Mouse (Mus musculus): ENCODE results near the gene Rnf167.

The Rnf167 gene

DNA sequence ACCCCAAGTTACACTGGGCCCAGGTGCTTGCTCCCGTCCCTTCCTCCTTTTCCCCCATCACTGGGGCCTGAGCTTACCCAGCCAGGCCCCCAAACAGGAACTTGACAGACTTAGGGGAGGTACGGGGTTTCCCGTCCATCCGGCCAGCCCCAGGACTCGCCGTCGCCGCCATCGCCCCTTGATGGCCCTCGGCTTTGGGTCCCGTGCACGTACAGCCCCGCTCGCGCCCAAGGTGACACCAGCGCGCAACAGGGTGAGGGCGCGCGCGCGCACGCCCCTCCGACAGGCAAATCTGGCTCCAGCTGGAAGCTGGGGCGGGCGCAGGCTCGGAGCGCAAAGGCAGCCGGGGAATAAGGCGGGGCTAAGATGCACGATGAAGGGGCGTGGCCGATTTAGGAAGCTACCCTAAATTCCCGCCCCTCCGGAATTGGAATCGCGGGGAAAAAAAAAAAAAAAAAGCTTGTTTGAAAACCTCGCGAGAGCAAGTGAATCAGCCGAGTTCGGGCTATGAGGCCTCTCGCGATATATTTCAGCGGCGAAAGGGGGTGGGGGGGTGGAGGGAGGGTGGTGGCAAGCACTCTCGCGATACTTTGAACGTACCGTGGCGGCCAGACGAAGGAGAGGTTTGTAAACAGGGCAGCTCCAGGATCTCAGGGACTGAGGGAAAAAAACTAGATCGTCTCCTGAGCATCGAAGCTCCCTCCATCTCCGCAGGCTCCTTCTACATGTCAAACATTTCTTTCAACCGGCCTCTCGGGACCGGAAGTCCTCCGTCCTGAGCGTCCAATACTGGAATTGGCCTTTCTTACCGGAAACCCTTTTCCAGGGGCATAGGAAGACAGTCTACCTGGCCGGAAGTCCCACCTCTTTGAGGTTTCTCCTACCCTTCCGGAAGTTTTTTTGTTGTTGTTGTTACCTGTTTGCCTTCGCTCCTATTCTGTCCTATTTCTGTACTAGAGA is at the start of gene Rnf167, which contains the start of gene Slc25a11:
Gene Rnf167, plus strand, starts transcription at position 545 of the 960 bp plus-strand sequence.
Gene Slc25a11, minus strand, starts transcription at position 789 of the 960 bp plus-strand sequence.
- in situ Hi-C loops (cut with MboI; ENCODE audit: low sequenced_read_pairs), result no loop called here

GRCm38 (mm10) chr11:70597301-70597700 is 49.7 kb upstream of the Rnf167 start:
- in situ Hi-C loops (cut with MboI; ENCODE audit: low sequenced_read_pairs), result no loop called here

GRCm38 (mm10) chr11:70598451-70598953 is 48.5 kb upstream of the Rnf167 start:
- in situ Hi-C loops (cut with MboI; ENCODE audit: low sequenced_read_pairs), result no loop called here

DNA sequence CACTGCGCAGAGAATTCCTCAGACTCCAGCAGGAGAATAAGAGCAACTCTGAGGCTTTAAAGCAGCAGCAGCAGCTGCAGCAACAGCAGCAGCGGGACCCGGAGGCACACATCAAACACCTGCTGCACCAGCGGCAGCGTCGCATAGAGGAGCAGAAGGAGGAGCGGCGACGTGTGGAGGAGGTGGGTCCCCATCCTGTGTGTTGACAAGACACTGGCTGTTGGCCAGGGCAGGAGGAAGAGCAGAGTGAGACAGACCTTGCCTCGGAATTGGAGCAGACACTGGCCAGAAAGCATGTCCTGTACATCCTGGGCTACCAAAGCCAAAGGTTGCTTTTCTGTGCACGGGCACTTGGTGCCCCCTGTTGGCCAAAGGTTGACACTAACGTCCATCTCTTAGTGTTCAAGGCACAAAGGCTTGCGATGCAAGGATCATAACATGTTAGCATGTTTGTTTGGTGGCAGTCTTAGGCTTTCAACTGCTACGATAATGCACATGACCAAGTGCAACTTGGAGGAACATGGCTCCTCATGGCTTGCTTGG is 41.9 kb upstream of the Rnf167 start:
- in situ Hi-C loops (cut with MboI; ENCODE audit: low sequenced_read_pairs), result loop anchor here (5.0 to 10.0 kb wide), 2 partner anchors 88 to 190 kb away; partner anchors contain the start of genes Gltpd2 and Pelp1

DNA sequence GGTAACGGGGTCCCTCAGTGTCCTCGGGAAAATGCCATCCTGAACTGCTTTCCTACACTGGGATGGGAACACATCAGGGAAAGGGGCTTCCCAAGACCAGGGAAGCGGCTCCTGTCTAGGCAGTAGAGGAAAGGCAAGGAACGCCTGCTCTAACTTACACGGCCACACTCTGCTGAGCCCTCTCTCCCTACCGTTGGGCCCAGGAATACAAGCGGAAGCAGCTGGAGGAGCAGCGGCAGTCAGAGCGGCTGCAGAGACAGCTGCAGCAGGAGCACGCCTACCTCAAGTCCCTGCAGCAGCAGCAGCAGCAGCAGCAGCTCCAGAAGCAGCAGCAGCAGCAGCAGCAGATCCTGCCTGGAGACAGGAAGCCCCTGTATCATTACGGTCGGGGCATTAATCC is 40.3 kb upstream of the Rnf167 start:
- in situ Hi-C loops (cut with MboI; ENCODE audit: low sequenced_read_pairs), result loop anchor here (5.0 to 10.0 kb wide), 2 partner anchors 89 to 192 kb away; partner anchors contain the start of genes Gltpd2 and Pelp1

- in situ Hi-C loops (cut with MboI; ENCODE audit: low sequenced_read_pairs), result loop anchor here (5.0 to 10.0 kb wide), 2 partner anchors 90 to 193 kb away; partner anchors contain the start of genes Gltpd2 and Pelp1
Measured at GRCm38 (mm10) chr11:70607611-70608010, 39.4 kb upstream of the Rnf167 start.

DNA sequence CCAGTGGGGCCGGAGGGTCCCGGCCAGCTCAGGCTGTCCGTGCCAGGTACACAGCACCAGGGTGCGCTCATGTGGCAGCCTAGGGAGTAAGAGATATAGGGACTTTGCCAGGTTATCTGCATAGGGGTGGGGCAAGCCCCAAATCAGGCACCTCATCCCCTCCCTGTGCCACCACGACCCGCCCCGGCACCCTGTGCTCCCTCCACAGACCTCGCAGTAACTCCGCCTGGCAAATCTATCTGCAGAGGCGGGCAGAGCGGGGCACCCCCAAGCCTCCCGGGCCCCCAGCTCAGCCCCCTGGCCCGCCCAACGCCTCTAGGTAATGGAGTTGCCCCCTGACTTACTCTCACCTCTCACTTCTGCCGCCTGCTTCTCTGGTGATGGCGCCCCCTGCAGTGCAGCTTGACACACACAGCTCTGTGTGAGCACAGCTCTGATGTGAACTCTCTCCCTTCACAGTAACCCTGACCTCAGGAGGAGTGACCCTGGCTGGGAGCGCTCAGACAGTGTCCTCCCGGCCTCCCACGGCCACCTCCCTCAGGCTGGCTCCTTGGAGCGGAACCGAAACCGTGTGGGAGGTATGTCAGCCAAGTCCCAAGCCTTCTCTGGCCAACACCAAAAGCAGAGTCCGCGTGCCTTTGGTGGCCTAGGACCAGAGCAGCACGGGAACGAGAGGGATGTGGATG is 38.5 kb upstream of the Rnf167 start:
- in situ Hi-C loops (cut with MboI; ENCODE audit: low sequenced_read_pairs), result loop anchor here (5.0 to 10.0 kb wide), 2 partner anchors 91 to 194 kb away; partner anchors contain the start of genes Gltpd2 and Pelp1

DNA sequence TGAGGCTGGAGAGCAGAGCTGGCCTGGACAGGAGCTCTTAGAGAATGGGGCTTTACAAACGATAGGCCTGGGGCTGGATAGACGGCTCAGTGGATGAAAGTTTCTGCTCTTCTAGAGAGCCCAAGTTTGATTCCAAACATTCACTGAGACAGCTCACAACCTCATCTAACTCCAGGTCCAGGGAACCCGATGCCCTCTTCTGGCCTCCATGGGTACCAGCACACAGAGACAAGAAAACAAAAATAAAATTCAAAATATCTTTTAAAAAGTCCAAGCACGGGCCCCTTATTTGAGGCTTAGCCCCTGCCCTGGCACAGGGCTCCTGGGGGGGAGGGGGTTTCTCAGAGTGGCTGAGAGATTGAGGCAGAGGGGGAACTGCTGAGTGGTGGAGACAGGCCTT is 36.3 kb upstream of the Rnf167 start:
- in situ Hi-C loops (cut with MboI; ENCODE audit: low sequenced_read_pairs), result no loop called here

- in situ Hi-C loops (cut with MboI; ENCODE audit: low sequenced_read_pairs), result no loop called here
Measured at GRCm38 (mm10) chr11:70612505-70612904, 34.5 kb upstream of the Rnf167 start.

GRCm38 (mm10) chr11:70615074-70615473 is 32.0 kb upstream of the Rnf167 start:
- in situ Hi-C loops (cut with MboI; ENCODE audit: low sequenced_read_pairs), result no loop called here

- in situ Hi-C loops (cut with MboI; ENCODE audit: low sequenced_read_pairs), result no loop called here
Measured at GRCm38 (mm10) chr11:70615516-70616093, 31.4 kb upstream of the Rnf167 start, which contains the start of gene 4930544D05Rik. Gene 4930544D05Rik (plus strand): TSS chr11:70615848.

DNA sequence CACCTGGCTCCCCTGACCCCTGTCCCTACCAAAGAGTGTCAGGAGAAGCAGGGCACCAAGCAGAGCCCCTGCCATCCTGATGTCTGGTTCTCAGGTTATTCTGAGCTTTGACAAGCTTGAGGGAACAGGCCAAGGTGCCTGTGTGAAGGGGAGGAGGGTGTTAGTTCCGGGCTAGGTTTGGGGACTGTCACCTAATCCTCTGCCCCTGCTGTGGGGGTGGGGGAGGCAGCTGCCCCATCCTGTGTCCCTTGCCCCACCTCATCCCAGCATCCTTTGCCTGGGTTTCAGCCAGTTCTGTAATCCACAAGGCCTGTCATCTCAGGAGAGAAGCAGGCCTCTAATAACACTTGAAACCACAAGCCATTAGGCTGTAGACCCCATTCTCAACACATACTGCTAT is 27.9 kb upstream of the Rnf167 start, which contains the start of gene Chrne:
Gene Chrne, minus strand, starts transcription at position 116 of the 400 bp plus-strand sequence.
- in situ Hi-C loops (cut with MboI; ENCODE audit: low sequenced_read_pairs), result no loop called here

- in situ Hi-C loops (cut with MboI; ENCODE audit: low sequenced_read_pairs), result no loop called here
Measured at GRCm38 (mm10) chr11:70621972-70622814, 24.8 kb upstream of the Rnf167 start.

DNA sequence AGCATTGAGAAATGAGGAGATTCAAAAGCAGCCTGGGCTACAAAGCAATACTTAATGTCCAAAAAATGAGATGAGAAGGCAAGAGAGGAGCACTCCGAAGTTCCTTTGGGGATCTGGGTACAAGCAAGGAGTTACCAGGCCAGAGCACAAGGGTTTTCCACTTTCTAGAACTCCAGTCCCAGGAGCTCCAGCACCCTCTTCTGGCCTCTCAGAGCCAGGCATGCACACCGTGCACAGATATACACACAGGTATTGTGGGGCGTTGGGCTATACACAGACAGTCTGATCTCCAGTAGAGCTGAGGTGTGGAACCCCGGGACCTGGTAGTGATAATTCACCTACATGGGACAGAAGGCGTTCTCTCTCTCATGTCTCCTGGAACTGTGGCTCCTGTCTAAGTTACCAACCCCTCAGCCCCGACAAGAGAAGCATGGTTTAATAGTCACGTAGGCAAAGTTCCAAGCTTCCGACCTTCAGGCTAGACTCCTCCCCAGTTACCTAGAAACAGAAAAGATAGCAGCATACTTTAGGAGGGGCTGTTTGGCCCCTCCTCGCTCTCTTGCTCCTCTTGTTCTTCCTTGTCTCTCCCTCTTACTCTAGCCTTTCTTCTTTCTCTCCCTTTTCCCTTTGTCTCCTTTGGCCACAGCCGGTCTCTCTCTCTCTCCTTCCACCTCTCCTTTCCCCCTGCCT is 23.8 kb upstream of the Rnf167 start:
- in situ Hi-C loops (cut with MboI; ENCODE audit: low sequenced_read_pairs), result no loop called here

- in situ Hi-C loops (cut with MboI; ENCODE audit: low sequenced_read_pairs), result no loop called here
Measured at GRCm38 (mm10) chr11:70625473-70625872, 21.6 kb upstream of the Rnf167 start.

DNA sequence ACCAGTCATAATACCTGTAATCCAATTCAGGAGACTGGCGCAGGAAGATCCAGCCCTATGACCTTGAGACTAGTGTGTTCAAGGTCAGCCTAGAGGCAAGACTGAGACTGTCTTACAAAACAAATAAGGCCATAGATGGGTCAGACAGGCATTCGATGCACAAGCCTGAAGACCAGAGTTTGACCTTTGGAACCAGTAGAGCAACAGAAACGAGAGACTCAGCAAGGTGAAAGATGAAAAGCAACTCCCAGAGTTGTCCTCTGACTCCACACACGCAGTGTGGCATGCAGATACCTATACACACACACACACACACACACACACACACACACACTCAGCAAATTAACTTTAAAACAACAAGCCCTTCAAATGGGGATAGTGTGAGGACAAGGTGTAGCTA is 20.2 kb upstream of the Rnf167 start:
- in situ Hi-C loops (cut with MboI; ENCODE audit: low sequenced_read_pairs), result no loop called here

DNA sequence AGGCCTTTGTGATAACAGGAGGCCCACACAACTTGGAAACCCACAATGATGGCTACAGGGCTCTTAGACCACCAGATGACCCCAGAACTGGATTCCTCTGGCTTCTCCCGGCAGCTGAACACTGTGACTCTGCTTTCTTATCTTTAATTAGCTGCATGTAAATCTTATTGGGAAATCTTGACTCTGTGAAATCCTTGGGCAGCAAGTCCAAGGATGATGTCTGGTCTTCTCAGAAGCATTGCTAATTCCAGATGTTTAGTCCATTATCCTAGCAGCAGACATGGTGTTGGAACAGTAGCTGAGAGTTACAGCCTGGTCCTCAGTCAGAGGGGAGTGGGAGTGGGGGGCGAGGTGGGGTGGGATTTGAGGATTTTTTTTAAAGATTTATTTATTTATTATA is 18.6 kb upstream of the Rnf167 start:
- in situ Hi-C loops (cut with MboI; ENCODE audit: low sequenced_read_pairs), result no loop called here

DNA sequence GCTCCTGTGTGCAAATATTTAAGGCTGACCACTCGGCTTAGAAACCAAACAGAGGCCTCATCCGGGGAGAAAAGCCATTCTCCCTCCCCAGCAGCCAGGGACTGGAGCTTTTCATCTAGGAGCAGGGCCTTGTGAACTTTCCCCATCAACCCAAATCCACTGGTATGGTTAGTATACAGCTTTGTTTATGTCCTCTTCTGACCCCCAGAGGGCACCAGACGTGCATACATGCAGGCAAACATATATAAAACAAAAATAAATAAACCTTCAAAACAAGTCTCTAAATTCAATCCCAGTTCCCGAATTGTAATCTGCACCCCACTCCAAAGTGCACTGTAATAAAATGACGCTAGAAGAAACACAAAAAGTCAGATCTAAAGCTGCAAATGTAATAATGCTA is 17.5 kb upstream of the Rnf167 start:
- in situ Hi-C loops (cut with MboI; ENCODE audit: low sequenced_read_pairs), result no loop called here

GRCm38 (mm10) chr11:70630129-70630528 is 16.9 kb upstream of the Rnf167 start:
- in situ Hi-C loops (cut with MboI; ENCODE audit: low sequenced_read_pairs), result no loop called here
